Mouse (Mus musculus) stomach, embryonic 14.5 days (tissue): Measurements from ENCODE around the gene Gm7694. TPM values are rescaled to one million over a fixed set of nuclear protein-coding genes. Genes with fewer than 3 reads are reported as not detected.

Experiments
- ATAC-seq: fragments of 200-750 bp; cut with Nextera tagmentation; 2 replicates; pipeline ENCODE4 v1.8.0; 2017; ENCODE audit warnings: low read depth, moderate TSS enrichment; ENCODE audit not compliant: insufficient number of reproducible peaks, insufficient read depth, low FRiP score
- H3K27ac ChIP-seq: fragments of 300-500 bp; sonication (generic); 2 replicates; pipeline ENCODE4 v1.5.1; 2014; ENCODE audit warnings: mild to moderate bottlenecking, low read length, moderate library complexity, mixed read lengths
- H3K27me3 ChIP-seq: fragments of 300-500 bp; sonication (generic); 2 replicates; pipeline ENCODE4 v1.6.1; 2014; ENCODE audit warnings: low read length, control low read depth, mixed read lengths; ENCODE audit not compliant: control insufficient read depth, insufficient read depth
- H3K36me3 ChIP-seq: fragments of 300-500 bp; sonication (generic); 2 replicates; pipeline ENCODE4 v1.6.1; 2014; ENCODE audit warnings: mild to moderate bottlenecking, control low read depth, low read length, moderate library complexity, mixed read lengths; ENCODE audit not compliant: control insufficient read depth, insufficient read depth
- H3K4me1 ChIP-seq: fragments of 300-500 bp; sonication (generic); 2 replicates; pipeline ENCODE4 v1.6.1; 2014; ENCODE audit warnings: low read length, control low read depth, mixed read lengths; ENCODE audit not compliant: control insufficient read depth, insufficient read depth
- H3K4me2 ChIP-seq: fragments of 300-500 bp; sonication (generic); replicated peaks from 2 replicates; pipeline ENCODE4 v1.6.1; 2014; ENCODE audit warnings: low read depth, low read length, control low read depth
- H3K4me3 ChIP-seq: fragments of 300-500 bp; sonication (generic); 2 replicates; pipeline ENCODE4 v1.5.1; 2014; ENCODE audit warnings: low read depth, low read length, control low read depth
- H3K9ac ChIP-seq: fragments of 300-500 bp; sonication (generic); replicated peaks from 2 replicates; pipeline ENCODE4 v1.6.1; 2014; ENCODE audit warnings: low read depth, mild to moderate bottlenecking, control low read depth, low read length, moderate library complexity, mixed read lengths
- H3K9me3 ChIP-seq: fragments of 300-500 bp; sonication (generic); 2 replicates; pipeline ENCODE4 v1.6.1; 2016; ENCODE audit warnings: low read depth, low read length, control low read depth; ENCODE audit not compliant: control insufficient read depth
- WGBS: fragments of 180-500 bp; shearing (Covaris S2); extraction: QIAGEN DNeasy Blood & Tissue Kit; methylation state at CpG from one replicate; pipeline ENCODE4 v1.1.7; 2014; 5-methylcytosine and 5-hydroxymethylcytosine counted together
- polyA plus RNA-seq: library from polyadenylated mRNA; unstranded; fragments of >200 nt; fragmentation: Nextera tagmentation; extraction: Ambion mirVana; gene quantifications from 2 replicates; pipeline ENCODE4 v1.2.1, GENCODE M21; 2014

The Gm7694 gene
- polyA plus RNA-seq, 1 experiment from 2014 or later: 5.7 TPM

DNA sequence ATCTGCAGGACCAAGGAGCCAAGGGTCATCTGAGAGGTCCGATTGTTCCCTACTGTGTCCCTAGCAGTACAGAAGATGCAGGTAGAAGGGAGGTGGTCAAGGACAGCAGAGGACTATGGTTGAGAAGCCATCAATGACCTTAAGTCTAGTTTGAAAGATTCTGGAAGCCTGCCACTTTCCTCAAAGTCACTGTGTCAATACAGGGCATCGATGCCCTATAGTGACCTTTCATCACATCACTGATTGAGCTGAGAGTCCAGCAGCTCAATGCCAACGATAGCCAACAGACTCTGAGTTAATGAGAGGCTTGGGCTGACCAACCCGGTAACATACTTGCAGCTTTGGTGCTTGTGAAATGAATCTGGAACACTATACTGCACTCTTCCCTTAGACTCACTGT lies 19.1 kb upstream of the Gm7694 start:
- no peak overlapping the region for H3K27ac ChIP-seq
- no peak for ATAC-seq
- no peaks in the 10 kb centered on the region for H3K27me3 ChIP-seq
- H3K4me2 ChIP-seq: no peak overlapping the region
- no peaks in the 10 kb centered on the region for H3K4me1 ChIP-seq
- H3K9ac ChIP-seq: no peak overlapping the region
- H3K4me3 ChIP-seq: no peak overlapping the region
- 74% methylated on average over 4 of the region's 4 CpGs for WGBS
- H3K36me3 ChIP-seq: no peaks in the 10 kb centered on the region; the same call in 1 of the 2 replicates
- H3K9me3 ChIP-seq: no peaks in the 10 kb centered on the region

- Histone ChIP-seq H3K4me2 (no peak overlapping the region), H3K4me1 (no peaks in the 10 kb centered on the region), H3K9me3 (no peaks in the 10 kb centered on the region), H3K36me3 (no peaks in the 10 kb centered on the region; the same call in 1 of the 2 replicates), H3K27ac (no peak overlapping the region), H3K4me3 (no peak overlapping the region), H3K27me3 (no peaks in the 10 kb centered on the region), H3K9ac (no peak overlapping the region)
- no peak for ATAC-seq
- 82% methylated on average over 1 of the region's 1 CpGs for WGBS
Observed at GRCm38 (mm10) chr1:170324312-170324711, 18.2 kb upstream of the Gm7694 start.

- Histone ChIP-seq H3K36me3 (no peaks in the 10 kb centered on the region; the same call in 1 of the 2 replicates), H3K9ac (no peak overlapping the region), H3K4me3 (no peak overlapping the region), H3K9me3 (no peaks in the 10 kb centered on the region), H3K27ac (no peak overlapping the region), H3K27me3 (no peaks in the 10 kb centered on the region), H3K4me2 (no peak overlapping the region), H3K4me1 (no peaks in the 10 kb centered on the region)
- WGBS: 86% methylated on average over 10 of the region's 10 CpGs
- ATAC-seq: no peak
Observed at GRCm38 (mm10) chr1:170323001-170323400, 16.9 kb upstream of the Gm7694 start.

- Histone ChIP-seq H3K27me3 (no peaks in the 10 kb centered on the region), H3K4me3 (no peak overlapping the region), H3K4me1 (no peaks in the 10 kb centered on the region), H3K9ac (no peak overlapping the region), H3K9me3 (no peaks in the 10 kb centered on the region), H3K4me2 (no peak overlapping the region), H3K27ac (no peak overlapping the region), H3K36me3 (no peaks in the 10 kb centered on the region)
- WGBS: 85% methylated on average over 2 of the region's 2 CpGs
- no peak for ATAC-seq
Observed at GRCm38 (mm10) chr1:170322046-170322445, 15.9 kb upstream of the Gm7694 start.

GRCm38 (mm10) chr1:170311431-170311830 lies 5.3 kb upstream of the Gm7694 start:
- 87% methylated on average over 6 of the region's 6 CpGs for WGBS
- no peak for ATAC-seq
- Histone ChIP-seq H3K27ac (no peak overlapping the region), H3K27me3 (no peaks in the 10 kb centered on the region), H3K4me1 (no peaks in the 10 kb centered on the region), H3K9ac (no peak overlapping the region), H3K4me3 (no peak overlapping the region), H3K9me3 (no peaks in the 10 kb centered on the region), H3K36me3 (no peaks in the 10 kb centered on the region), H3K4me2 (no peak overlapping the region)

DNA sequence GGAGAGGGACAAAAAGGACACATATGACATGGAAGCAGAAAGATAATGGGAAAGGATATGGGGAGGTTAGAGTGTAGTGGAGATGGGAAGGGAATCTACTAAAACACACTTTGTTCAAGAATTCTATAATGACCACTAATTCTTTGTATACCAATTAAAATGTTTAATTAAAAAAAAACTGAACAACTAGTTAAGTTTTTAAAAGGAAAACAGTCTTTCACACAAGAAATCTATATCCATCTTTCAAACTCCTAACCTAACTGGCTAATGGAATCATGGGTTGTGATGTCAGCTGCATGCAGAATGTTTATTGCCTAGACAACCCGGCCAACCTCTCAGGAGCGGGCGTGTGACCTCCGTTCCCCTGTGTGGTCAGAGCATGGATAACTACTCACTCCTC lies 2.4 kb upstream of the Gm7694 start, which contains the start of gene Spata46:
Spata46 (plus strand) TSS at position 301 of the 400 bp plus-strand sequence.
- H3K4me3 ChIP-seq: no peak within 1 kb of the TSS
- H3K9ac ChIP-seq: no peak within 1 kb of the TSS
- 84% methylated on average over 4 of the region's 4 CpGs for WGBS
- H3K4me2 ChIP-seq: no peak within 1 kb of the TSS
- no peaks in the 10 kb centered on the region for H3K4me1 ChIP-seq
- no peaks in the 10 kb centered on the region for H3K36me3 ChIP-seq
- no peaks in the 10 kb centered on the region for H3K27me3 ChIP-seq
- ATAC-seq: no peak
- H3K9me3 ChIP-seq: no peaks in the 10 kb centered on the region
- no peak within 1 kb of the TSS for H3K27ac ChIP-seq

DNA sequence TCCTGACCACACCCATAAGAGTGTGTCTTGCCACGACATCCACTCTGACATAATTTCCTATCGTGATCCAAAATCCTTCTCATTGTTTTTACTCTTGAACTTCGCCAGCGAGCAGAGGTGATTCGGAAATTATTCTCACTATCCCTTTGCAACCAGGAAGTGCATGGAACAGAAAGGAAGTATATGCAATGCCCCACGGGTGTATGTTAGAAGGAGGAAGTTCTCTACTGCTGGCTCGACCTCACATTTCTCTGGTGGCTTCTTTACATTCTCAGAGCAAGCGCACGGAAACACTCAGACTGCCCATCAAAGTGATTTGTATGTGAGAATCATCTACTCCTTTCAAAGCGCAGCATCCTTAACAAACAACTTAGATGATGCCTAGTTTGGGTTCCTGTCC lies 1.1 kb downstream of the Gm7694 start:
- H3K9ac ChIP-seq: no peak overlapping the region
- no peak overlapping the region for H3K4me2 ChIP-seq
- H3K4me3 ChIP-seq: no peak overlapping the region
- no peak overlapping the region for H3K27ac ChIP-seq
- ATAC-seq: no peak
- no peaks in the 10 kb centered on the region for H3K4me1 ChIP-seq
- H3K36me3 ChIP-seq: no peaks in the 10 kb centered on the region
- H3K27me3 ChIP-seq: no peaks in the 10 kb centered on the region
- 87% methylated on average over 10 of the region's 10 CpGs for WGBS
- no peaks in the 10 kb centered on the region for H3K9me3 ChIP-seq

DNA sequence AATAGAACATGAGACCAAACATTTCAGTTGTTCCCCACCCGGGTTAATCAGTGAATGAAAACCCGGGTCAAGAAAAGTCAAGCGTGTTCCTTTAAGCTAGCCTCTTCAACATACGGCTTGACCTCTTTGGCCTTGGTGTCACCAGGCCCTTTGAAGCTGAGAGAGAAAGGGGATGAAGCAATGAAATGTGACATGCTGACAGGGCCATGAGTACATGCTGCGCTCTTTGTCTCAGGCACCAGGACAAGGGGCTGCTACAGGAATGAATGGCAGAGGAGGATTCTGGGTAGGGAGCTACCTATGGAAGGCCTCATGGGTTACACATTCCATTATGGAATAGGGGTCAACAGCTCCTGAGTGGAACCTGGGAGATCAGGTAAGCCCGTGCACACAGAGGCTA lies 3.0 kb downstream of the Gm7694 start:
- H3K9ac ChIP-seq: no peak overlapping the region
- no peak overlapping the region for H3K4me2 ChIP-seq
- no peaks in the 10 kb centered on the region for H3K27me3 ChIP-seq
- ATAC-seq: no peak
- H3K9me3 ChIP-seq: no peaks in the 10 kb centered on the region
- H3K4me1 ChIP-seq: no peaks in the 10 kb centered on the region
- 79% methylated on average over 6 of the region's 6 CpGs for WGBS
- no peaks in the 10 kb centered on the region for H3K36me3 ChIP-seq
- H3K4me3 ChIP-seq: no peak overlapping the region
- no peak overlapping the region for H3K27ac ChIP-seq

- Histone ChIP-seq H3K4me2 (no peak overlapping the region), H3K27me3 (no peaks in the 10 kb centered on the region), H3K27ac (no peak overlapping the region), H3K9ac (no peak overlapping the region), H3K4me3 (no peak overlapping the region), H3K4me1 (no peaks in the 10 kb centered on the region), H3K9me3 (no peaks in the 10 kb centered on the region), H3K36me3 (no peaks in the 10 kb centered on the region)
- 82% methylated on average over 6 of the region's 6 CpGs for WGBS
- no peak for ATAC-seq
Observed at GRCm38 (mm10) chr1:170302456-170302855, 3.7 kb downstream of the Gm7694 start.
